8 mouse cellular contexts compared by ENCODE assay signal in the genomic region with DNA sequence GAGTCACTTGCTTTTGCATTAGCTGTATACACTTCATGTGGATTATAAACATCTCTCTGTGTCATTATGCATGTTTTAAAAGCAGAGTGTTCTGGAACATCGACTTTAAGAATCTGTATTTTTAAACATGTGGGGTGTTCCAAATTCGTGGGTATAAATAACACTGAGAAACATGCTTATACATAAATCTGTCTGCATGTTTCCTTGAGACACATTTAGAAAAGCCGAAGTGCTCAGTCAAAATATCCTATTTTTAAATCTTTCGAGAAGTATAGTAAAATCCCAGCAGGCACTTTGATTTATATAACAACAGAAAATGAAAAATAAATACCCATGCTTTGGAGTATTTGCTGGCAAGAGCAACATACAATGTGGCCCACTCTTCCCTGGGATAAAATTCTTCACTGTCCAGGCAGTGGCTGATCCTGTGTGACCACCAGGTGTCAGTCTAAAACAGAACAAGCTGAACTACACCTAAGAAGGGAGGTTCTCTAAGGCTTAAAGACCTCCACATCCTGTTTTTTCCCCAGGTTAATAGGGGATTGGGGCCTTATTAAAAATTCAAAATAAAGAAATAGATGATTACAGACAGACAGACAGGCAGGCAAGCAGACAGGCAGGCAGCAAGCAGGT. TPM values are rescaled to one million over a fixed set of nuclear protein-coding genes. Genes with fewer than 3 reads are reported as not detected.
DNase-seq lines count a peak whose midpoint lies in the region; ATAC-seq and TF ChIP-seq lines count a peak whose summit lies in the region.

No protein-coding gene starts in this region.

- no peak overlapping the region for H3K4me2 ChIP-seq in forebrain, embryonic 13.5 days
- no peak overlapping the region for H3K4me2 ChIP-seq in liver, embryonic 14.5 days (ENCODE audit: low read depth)

- 53% methylated on average over 4 of the region's 4 CpGs for WGBS in forebrain, embryonic 13.5 days
- 35% methylated on average over 4 of the region's 4 CpGs for WGBS in liver, embryonic 14.5 days (ENCODE audit: insufficient replicate concordance)

- no peak for TF ChIP-seq EP300 in liver, embryonic 14.5 days (IDR thresholded peaks at IDR 0.05; ENCODE audit: low read depth)

- H3K9me3 ChIP-seq in forebrain, embryonic 13.5 days (replicated peaks), result no peaks in the 10 kb centered on the region
- H3K9me3 ChIP-seq in liver, embryonic 14.5 days (ENCODE audit: control insufficient read depth, low read length), result no peaks in the 10 kb centered on the region

- H3K4me1 ChIP-seq in forebrain, embryonic 13.5 days, result no peaks in the 10 kb centered on the region
- H3K4me1 ChIP-seq in liver, embryonic 14.5 days (replicated peaks; ENCODE audit: control insufficient read depth in 2 of 2, insufficient read depth in 2 of 2, low read length in 1 of 2), result no peaks in the 10 kb centered on the region

- no peak overlapping the region for H3K4me3 ChIP-seq in forebrain, embryonic 13.5 days
- H3K4me3 ChIP-seq in liver, embryonic 14.5 days (ENCODE audit: insufficient read depth in 1 of 2, low read depth in 2 of 2, low read length in 2 of 2), result no peak overlapping the region

- DNase-seq in layer of hippocampus, adult 11-12 months (ENCODE audit: low spot score), result peak; percentile 52
- DNase-seq in layer of hippocampus, adult 9-11 months, result no peak
- peak; percentile 35 for DNase-seq in adrenal gland, postnatal 10 days
- peak; percentile 8 to 14 for DNase-seq in kidney, adult 8-10 months
- DNase-seq in liver, embryonic 14.5 days (ENCODE audit: low read depth in 3 of 3, low spot score in 3 of 3), result no peak
- peak; percentile 70 for DNase-seq in retina, postnatal 1 day
- DNase-seq in c-Kit-positive CD71-positive TER-119-positive erythroid progenitor cells, embryonic 14.5 days (ENCODE audit: low spot score), result no peak

- ATAC-seq in forebrain, embryonic 13.5 days, result peak; percentile 93
- no peak for ATAC-seq in liver, embryonic 14.5 days (ENCODE audit: insufficient read depth)

- H3K36me3 ChIP-seq in forebrain, embryonic 13.5 days (ENCODE audit: poor library complexity, severe bottlenecking), result no peaks in the 10 kb centered on the region
- no peaks in the 10 kb centered on the region for H3K36me3 ChIP-seq in liver, embryonic 14.5 days (replicated peaks; ENCODE audit: control insufficient read depth, insufficient read depth, low read depth)

- H3K27ac ChIP-seq in forebrain, embryonic 13.5 days, result no peak overlapping the region
- H3K27ac ChIP-seq in liver, embryonic 14.5 days, result no peak overlapping the region

- TF ChIP-seq CTCF in liver, embryonic 14.5 days (IDR thresholded peaks at IDR 0.05; ENCODE audit: low read depth), result peak; percentile 48; the same call in 1 of the 2 replicates

- no peaks in the 10 kb centered on the region for H3K27me3 ChIP-seq in forebrain, embryonic 13.5 days
- no peaks in the 10 kb centered on the region for H3K27me3 ChIP-seq in liver, embryonic 14.5 days (ENCODE audit: control insufficient read depth, insufficient read depth, low read length)

- no peak overlapping the region for H3K9ac ChIP-seq in forebrain, embryonic 13.5 days
- no peak overlapping the region for H3K9ac ChIP-seq in liver, embryonic 14.5 days (replicated peaks)

RNA-seq across cellular contexts. Expression of a gene that starts 52.4 kb away (rescaled TPM):
- total RNA-seq in adrenal gland, postnatal 10 days (2021), result 10 to 100 TPM; 31.8 to 35.7 TPM
- polyA plus RNA-seq in forebrain, embryonic 13.5 days (2015; fragmentation: Nextera tagmentation; extraction: Ambion mirVana), result 3.2 TPM in 2 replicates
- polyA plus RNA-seq in liver, embryonic 14.5 days (2012; rRNA removed), result 0.30 and 0.39 TPM in 2 replicates
- polyA plus RNA-seq in liver, embryonic 14.5 days (2014; fragmentation: Nextera tagmentation; extraction: Ambion mirVana), result 0.39 and 0.46 TPM in 2 replicates

Comparison
In these comparisons a context has a peak if more than half of its experiments do, and no peak if none do; other contexts are left out.
1. DNase-seq: peak in layer of hippocampus, adult 11-12 months (single experiment), adrenal gland, postnatal 10 days (single experiment), kidney, adult 8-10 months (2 of 2) and retina, postnatal 1 day (single experiment); none in layer of hippocampus, adult 9-11 months (single experiment), liver, embryonic 14.5 days (0 of 3) and c-Kit-positive CD71-positive TER-119-positive erythroid progenitor cells, embryonic 14.5 days (single experiment).